Mouse (Mus musculus): ENCODE measurements around the gene Cbx3.

GRCm38 (mm10) chr6:51485646-51486045 lies 15.5 kb downstream of the Cbx3 start:
- TF ChIP-seq EP300 (IDR thresholded peaks at IDR 0.05; ENCODE audit: low read length) = no peak
- TF ChIP-seq CTCF (conservative IDR thresholded peaks at IDR 0.05 in 1 of 2, IDR thresholded peaks at IDR 0.05 in 1 of 2; ENCODE audit: low read depth in 2 of 2, low read length in 2 of 2) = no peak
- no peak for TF ChIP-seq MAX (IDR thresholded peaks at IDR 0.05; ENCODE audit: low read length)
- TF ChIP-seq ZC3H11A (IDR thresholded peaks at IDR 0.05; ENCODE audit: low read depth, low read length) = no peak

All from CH12.LX (cell line).